Mouse (Mus musculus) brain, embryonic 14.5 days (tissue): Measurements from ENCODE around the gene Grap. TPM values are rescaled to one million over a fixed set of nuclear protein-coding genes. Genes with fewer than 3 reads are reported as not detected.

Experiments
- DNase-seq: peaks from one replicate; pipeline ENCODE4 v3.0.0-alpha.2; 2011; ENCODE audit warnings: low read depth
- CTCF ChIP-seq: fragments of 200-500 bp; IDR thresholded peaks from 2 replicates; pipeline ENCODE4 v1.5.1; 2012; ENCODE audit warnings: inconsistent platforms, mild to moderate bottlenecking, moderate library complexity, borderline replicate concordance; ENCODE audit not compliant: insufficient read depth, insufficient read length; ENCODE audit errors: extremely low read depth
- POLR2A ChIP-seq: fragments of 200-500 bp; IDR thresholded peaks from 2 replicates; pipeline ENCODE4 v1.6.1; 2012; ENCODE audit warnings: mild to moderate bottlenecking, inconsistent platforms, borderline replicate concordance; ENCODE audit not compliant: poor library complexity, insufficient read depth, insufficient read length, severe bottlenecking; ENCODE audit errors: extremely low read depth
- polyA plus RNA-seq: library from polyadenylated mRNA; depleted of rRNA; stranded (reverse); fragments of >200 nt; gene quantifications from 2 replicates; pipeline ENCODE4 v1.2.3, GENCODE M21; 2012

The Grap gene
- polyA plus RNA-seq, 1 experiment = 6.0 TPM

DNA sequence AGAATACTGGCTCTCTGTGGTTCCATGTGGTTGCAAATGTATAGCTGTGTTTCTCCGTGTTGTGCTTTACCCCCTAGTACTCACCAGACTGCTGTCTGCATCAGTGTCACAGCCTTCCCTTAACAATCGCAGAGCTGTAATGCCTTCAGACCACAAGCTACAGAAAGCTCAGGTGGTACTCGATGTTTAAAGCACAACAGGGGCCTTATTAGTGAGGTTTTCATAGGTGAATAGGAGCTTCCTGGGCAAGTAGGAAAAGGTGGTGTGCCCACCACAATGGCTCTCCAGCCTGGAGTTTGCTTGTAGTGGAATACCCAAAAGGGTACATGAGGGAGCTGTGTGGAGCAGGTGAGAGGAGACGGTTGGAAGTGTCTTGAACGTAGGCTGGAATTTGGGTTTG is 849 bp upstream of the Grap start:
- DNase-seq = no peak
- TF ChIP-seq POLR2A (no peak), CTCF (no peak)

DNA sequence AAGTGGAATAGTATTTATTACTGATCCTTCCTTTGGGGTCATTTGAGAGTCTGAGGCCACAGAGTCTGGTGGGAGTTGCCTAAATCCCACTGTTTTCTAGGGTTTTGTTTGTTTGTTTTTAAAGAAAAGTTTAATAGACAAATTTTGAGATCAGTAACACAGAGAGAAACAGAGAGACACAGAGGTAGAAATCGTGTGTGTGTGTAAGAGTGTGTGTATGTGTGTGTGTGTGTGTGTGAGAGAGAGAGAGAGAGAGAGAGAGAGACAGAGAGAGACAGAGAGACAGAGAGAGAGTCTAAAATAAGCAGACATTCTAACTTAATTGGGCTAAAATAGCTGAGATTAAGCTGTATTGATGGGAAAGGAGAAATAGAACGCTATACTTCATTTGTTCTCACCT is 503 bp downstream of the Grap start:
- no peak for DNase-seq
- TF ChIP-seq CTCF = no peak
- TF ChIP-seq POLR2A = no peak

DNA sequence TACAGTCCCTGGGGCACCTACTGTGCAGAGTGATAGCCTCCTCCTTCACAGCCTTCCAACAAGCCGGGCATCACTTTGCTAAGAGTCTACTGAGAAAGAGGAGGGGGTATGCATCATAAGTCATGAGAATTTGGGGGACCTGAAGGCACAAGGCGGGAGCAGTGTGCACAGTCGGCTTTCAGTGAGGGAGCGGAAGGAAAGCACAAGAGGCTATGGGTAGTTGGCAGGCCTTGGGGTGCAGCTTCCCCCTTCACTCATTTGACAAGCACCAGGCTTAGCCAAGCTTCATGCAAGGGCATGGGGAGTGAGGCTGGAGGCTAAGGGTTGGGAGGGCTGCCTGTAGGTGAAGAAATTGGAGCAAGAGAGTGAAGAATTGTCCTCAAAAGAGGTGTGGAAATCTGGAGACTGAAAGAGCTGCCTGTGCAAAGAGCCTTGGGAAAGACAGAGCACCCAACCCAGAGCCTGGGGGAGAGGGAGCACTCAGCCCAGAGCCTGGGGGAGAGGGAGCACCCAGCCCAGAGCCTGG is 1.8 kb downstream of the Grap start:
- TF ChIP-seq CTCF (no peak), POLR2A (no peak)
- no peak for DNase-seq

DNA sequence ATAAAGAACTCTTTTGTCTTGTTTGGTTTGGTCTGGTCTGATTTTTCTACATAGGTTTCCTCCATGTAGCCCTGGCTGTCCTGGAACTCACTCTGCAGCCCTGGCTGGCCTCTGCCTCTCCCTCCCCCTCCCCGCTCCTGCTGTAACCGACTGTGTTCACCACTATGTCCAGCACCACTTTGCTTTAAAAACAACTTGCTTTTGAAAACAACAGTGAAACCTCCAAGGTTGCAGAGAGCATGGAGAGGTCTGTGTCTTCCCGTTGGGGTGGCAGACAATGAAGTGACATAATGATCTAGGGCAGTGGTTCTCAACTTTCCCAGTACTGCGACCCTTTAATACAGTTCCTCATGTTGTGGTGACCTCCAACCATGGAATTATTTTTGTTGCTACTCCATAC is 2.6 kb downstream of the Grap start:
- no peak for DNase-seq
- TF ChIP-seq POLR2A (no peak), CTCF (no peak)

DNA sequence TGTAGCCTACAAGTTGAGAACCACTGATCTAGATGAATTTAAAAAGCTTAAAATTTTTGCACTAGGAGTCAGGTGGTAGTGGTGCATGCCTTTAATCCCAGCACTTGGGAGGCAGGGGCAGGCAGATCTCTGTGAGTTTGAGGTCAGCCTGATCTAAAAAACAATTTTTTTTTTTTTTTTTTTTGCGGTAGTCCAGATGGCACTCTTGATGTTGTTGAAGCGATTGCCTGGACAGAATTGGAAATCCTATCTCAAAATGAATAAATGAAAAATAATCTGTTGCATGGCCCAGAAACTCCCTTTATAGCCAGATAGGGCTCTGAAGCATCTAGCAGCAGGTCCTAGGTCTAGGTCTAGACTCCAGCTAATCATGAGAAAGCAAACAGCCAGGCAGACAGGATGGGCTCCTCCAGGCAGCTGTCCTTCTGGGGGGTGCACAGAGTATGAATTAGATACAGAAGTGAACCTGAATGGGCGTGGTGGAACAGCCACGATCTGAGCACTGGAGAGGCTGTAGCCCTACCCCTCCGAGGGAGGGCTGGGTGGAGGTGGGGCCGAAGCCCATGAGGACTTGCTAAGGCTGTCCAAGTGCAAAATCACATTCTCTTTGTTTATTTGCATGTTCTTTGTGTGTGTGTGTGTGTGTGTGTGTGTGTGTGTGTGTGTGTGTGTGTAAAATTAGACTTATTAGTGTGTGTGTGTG is 3.2 kb downstream of the Grap start:
- no peak for TF ChIP-seq POLR2A
- no peak for TF ChIP-seq CTCF
- no peak for DNase-seq

DNA sequence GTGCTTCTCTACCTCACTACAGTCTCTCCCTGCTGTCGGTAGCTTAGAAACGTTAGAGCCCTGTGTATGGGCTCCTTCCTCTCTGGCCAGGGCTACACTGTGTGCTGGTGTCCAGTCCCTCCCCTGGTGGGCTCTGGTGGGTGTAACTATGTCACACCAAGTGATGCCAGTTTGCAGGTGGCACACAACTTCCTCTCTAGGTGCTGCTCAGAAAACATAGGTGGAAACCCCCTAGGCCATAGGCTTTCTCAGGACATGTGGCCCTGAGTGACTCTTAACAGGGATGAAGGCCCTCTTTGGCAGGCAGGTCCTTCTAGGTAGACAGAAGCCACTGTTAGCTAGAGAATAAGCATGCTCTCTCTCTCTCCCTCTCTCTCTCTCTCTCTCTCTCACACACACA is 4.4 kb downstream of the Grap start:
- no peak for DNase-seq
- TF ChIP-seq CTCF = no peak
- TF ChIP-seq POLR2A = no peak

DNA sequence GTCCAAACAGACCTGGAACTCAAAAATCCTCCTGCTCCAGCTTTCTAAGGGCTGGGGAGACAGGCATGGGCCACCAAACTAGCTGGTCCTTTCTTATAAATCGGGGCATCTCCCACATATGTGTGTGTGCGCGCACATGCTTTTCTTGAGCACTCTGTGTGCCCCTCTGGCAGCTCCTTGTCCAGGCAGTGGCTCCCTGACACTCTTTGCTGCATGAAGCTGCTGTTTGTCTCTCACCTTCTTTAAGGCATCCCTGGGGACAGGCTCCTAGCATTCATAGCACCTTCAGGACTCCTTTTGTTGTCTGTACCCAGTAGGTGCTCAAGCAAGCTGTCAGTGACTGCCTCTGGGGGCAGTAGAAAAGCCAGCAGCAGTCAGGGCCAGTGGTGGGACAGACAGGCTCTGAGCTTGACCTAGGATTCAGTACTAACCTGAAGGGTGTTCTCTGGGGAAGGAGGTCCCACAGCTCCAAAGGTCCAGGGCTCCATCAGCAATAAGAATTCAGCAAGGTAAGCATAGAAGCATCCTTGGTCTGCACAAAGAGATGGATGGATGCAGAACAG is 5.4 kb downstream of the Grap start:
- TF ChIP-seq CTCF (no peak), POLR2A (no peak)
- no peak for DNase-seq

DNA sequence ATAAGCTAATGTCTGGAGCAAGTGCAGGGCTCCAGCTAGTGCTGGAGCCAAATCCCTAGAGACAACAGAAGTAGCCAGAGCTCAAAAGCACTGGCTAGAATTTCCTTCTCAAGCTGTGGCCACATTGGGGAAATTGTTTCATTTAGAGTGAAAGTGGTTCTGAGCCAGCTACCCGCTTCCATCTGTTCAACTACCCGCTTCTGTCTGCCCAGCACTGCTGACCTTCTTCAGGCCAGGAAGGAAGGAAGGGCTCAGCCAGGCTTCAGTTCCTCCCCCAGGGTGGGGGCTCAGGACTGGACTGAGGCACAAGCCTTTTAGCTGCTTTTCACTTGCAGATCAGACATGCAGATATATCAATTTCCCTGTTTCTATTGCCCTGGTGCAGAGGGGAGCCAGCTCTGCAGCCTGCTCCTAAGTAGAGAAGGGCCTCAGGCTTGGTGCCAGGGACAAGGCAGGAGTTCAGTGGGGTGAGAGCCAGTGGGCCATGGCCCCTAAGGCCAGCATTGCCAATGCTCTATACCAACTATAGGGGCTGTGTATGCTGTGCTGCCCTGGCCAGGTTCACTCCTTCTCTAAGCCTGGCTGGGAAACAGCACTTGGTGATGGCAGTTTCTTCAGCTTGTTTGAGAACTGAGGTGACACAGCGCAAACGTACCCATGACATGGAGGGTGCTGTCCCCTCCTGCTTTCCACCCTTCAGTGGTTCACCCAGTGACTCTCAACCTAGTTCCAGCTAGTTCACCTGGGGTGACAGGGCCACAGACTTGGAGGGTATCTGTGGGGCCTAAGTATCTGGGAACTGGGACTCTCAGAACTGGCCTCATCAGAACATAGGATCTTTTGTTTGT is 6.2 kb downstream of the Grap start:
- TF ChIP-seq POLR2A (no peak), CTCF (no peak)
- DNase-seq = no peak

DNA sequence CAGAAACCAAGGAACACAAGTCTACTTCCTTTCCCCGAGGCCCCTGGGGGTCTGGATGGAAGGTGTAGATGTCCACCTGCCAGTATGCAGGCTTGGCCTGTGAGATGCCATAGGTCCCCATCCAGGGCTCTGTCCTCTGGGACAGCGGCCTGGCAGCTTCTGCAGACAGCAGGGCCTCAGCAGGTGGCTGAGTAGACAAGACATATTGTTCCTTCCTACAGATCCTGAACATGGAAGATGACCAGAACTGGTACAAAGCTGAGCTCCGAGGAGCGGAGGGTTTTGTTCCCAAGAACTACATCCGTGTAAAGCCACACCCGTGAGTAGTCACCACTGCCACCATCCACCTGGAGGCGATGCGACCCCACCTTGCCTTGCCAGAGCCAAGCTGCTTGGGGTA is 6.9 kb downstream of the Grap start:
- TF ChIP-seq POLR2A (no peak), CTCF (no peak)
- no peak for DNase-seq

DNA sequence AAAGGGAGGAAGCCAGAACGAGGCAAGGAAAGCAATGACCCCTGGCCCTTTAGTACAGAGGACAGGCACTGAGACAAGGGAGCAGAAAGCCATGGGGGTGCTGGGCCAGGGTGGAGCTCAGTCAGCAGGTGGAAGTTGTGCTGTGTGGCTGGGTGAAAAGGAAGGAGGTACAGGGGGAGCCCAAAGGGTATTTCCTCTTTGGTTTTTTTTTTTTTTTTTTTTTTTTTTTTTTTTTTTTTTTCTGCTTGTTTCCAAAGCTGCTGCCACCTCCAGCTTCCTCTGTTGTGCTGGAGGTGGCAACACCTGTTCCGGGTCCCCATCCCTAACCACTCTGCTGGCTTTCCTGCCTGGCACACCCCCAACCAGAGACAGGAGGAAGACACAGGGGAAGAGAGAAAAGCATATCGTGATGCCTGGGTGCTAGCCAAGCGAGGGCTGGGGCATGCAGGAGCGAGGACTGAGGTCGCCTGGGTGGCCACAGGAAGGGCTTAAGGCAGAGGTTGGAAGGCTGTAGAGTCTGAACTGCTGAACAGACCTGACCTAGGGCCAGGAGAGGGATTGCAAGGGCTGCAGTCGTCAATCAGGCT is 7.8 kb downstream of the Grap start:
- no peak for DNase-seq
- TF ChIP-seq POLR2A (no peak), CTCF (no peak)

DNA sequence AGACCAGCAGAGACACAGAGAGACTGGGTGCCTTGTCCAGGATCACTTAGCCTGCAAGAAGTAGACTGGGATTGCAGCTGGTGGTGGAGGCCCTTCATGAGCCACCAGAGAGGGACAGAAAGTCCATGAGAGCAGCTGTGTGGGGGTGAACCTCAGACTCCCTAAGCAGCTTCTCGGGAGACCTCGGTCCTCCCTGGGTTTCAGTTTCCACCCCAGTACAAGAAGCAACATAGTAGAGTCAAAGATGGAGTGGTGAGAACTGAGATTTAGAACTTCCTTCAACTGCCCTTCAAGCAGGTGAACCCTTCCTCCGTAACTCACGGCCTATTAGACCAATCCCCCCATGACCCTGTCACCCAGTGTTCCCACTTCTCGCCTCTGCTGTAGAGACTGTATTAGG is 9.1 kb downstream of the Grap start:
- no peak for TF ChIP-seq POLR2A
- TF ChIP-seq CTCF = no peak
- no peak for DNase-seq

DNA sequence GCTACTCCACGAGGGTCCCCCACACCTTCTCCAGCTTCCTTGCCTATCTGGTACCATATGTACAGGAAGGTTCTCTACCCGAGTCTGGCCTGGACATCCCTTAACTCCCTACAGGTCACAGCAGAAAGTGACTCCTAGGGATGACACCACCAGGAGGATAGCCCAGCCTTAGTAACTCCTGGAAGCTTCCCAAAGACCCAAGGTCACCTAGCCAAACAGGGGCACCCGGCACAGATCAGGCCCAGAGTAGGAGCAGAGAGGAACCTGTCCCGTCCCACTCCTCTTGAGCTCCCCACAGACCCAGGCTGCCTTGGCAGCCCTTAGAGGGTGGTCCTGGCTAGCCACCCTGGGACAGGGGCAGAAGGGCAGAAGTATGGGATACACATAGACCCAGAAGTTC is 12.3 kb downstream of the Grap start:
- DNase-seq = no peak

More for the DNA sequence above, 12.3 kb downstream of the Grap start:
- TF ChIP-seq CTCF (no peak), POLR2A (no peak)
